Mouse (Mus musculus): ENCODE measurements around the gene Pkn3.
"Not testable (repeated sequence)": the region's sequence is repeated elsewhere in the genome, so short reads cannot be mapped to it uniquely, and the experiment has no call there.

The Pkn3 gene

DNA sequence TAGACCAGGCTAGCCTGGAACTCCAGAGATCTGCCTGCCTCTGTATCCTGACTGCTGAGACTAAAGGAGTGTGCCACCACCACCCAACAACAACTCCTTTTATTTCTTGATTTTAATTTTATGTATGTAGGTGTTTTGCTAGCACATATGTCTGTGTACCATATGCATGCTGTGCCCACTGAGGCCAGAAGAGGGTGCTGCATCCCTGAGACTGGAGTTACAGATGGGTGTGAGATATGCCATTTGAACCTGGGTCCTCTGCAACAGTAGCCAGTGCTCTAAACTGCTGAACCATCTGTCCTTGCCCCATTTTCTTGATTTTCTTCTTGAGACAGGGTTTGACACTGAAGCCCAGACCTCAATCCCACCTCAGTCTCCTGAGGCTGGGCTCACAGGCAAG is 28.9 kb downstream of the Pkn3 start:
- DNase-seq = no peak

DNA sequence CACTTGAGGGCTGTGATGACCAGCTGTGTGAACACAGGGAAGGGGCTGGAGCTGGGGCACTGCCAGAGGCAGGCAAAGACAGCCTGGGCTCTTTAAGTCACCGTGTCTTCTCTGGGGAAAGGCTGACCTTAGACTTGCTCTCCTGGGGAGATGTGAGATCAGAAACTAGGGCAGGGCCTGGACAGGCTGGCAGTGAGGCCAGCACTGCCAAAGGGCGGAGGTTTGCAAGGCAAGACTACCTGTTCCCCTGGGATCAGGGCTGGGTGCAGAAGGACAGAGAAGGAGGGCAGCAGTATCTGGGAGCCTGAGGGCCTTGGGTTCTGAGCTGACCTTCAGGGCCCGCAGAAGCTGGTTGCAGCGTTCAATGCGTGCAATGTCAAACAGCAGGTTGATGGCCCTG is 30.2 kb downstream of the Pkn3 start:
- no peak for DNase-seq

DNA sequence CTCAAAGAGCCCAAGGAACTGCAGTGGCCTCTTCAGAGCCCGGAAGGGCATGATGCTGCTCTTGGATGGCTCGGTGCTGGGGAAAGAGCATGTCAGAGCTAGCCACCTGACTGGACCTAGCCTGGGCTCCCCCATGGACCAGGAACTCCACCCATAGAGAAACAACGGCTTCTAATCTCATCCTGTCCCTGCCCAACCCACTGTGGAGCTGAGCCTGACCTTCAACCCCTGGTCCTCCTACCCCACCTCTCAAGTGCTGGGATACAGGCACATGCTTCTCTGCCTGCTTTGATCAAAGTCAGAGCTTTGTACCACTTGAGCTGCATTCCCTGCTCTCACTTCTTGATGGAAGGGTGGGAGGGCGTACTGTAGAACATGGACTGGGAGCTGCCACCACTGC is 30.8 kb downstream of the Pkn3 start:
- DNase-seq = no peak

DNA sequence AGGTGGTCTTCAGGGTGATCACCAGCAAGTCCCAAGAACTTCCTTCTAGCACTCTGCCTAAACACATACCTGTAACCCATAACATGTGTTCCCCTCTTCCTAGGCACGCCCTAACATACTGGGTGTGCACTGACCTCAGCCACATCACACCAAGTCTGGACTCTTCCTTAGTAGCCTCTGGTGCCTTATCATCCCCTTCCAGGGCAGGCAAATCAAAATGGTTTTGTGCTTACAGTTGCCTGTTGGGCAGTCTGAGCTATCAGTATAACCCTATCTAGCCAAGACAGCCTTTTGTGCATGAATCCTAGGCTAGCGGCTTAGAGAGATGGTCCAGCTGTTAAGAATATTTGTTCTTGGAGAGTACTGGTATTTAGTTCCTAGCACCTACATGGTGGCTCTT is 34.0 kb downstream of the Pkn3 start:
- DNase-seq = no peak

DNA sequence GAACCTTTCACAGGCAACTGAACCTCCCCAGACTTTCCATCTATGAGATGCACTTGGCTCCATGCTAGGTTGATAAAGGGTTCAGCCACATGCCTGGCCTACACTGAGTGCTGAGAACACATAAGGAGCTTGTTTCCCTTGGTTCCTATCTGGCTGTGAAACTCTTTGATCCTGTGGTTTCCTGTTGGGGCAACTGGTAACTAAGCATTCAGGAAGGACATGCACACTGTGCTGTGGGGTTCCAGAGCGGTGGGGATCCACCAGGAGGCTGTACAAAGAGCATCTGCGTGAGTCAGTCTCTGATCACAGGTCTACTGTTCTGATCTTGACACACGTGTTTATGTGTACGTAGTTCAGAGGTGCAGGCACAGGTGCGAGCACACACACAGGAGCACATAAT is 35.1 kb downstream of the Pkn3 start:
- no peak for DNase-seq

DNA sequence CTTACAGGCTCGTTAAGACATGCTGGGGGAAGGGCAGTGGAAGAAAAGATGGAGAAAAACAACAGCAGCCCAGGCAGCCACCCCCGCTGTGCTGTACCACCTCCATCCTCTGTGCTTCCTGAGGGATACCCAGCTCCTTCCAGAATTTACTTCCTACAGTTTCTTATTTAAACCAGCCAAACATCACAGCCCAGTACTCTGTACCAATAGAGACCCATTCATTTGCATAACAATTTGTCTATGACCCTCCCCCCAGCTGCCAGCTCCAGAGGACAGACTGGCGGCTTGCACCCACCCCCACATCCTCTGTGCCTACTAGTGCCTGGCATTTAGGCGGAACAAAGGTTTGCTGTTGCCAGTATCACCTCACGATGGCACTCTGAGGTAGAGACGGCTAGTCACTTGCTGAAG is 42.2 kb downstream of the Pkn3 start:
- DNase-seq = peak; percentile 90

DNA sequence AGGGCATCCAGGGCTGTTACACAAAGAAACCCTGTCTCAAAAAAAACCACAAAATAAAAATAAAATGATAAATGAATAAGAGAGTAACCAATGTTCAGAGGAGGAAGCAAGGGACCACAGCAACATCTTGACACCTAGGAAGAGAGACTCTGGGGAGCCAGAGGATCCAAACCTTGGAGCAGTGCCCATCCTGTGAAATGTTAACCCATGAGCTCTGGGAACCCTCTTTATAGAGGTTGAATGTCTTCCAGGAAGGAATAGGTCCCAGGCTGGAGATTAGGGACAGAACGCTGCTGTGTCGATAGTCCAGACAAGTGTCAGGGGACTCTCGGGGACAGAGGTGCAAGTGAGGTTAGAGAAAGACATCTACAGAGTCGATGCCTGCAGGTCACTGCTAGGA is 42.8 kb downstream of the Pkn3 start:
- no peak for DNase-seq

DNA sequence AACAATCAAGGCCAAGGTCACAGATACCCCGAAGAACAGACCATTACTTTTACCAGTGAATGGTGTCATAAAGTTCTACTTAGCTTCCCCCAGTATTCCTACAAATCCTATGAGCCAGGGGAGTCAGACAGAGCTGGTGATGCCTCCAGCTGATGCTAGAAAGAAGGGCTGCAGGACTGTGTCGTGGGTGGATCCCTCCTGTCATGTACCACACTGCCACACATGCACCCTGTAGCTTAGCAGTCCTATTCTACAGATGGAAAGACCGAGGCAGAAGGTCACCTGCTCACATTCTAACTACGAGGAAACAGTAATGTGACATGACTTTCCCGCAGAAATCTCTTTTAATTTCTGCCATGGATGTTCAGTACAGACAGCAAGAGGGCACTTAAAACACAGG is 45.3 kb downstream of the Pkn3 start:
- peak; percentile 74 for DNase-seq

DNA sequence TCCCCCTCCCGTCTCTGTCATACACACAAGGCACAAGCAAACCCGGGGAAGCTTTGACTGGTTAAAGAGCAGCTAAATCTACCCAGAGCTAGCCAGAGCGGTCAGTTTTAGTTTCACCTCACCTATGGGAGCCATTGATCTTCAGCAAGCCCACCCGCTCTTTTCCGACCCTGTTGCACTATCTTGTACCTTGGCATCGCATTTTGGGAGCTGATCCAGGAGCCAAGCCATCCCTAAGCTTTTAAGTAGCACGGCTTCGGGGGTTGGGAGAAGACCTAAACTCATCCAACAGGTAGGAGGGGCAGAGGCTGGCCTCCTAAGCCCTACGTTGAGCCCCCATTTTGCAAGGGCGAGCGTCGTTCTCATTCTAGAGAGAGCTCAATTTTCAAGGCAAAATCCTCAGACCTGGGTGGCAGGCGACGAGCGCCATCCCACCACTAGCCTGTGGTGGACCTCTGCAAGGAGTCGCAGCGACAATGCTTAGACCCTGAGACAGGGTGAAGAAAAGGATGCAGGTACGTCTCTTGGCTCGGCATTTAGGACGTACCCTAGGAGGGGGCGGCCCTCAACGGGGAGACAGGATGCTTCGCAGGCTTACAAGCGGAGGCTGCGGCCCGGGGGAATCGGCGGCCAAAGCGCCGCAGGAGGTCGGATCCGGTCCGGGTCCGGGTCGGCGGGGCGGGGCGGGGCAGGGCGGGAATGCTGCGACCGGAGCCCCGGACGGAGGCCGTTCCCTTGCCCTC is 46.4 kb downstream of the Pkn3 start:
- no peak for DNase-seq

DNA sequence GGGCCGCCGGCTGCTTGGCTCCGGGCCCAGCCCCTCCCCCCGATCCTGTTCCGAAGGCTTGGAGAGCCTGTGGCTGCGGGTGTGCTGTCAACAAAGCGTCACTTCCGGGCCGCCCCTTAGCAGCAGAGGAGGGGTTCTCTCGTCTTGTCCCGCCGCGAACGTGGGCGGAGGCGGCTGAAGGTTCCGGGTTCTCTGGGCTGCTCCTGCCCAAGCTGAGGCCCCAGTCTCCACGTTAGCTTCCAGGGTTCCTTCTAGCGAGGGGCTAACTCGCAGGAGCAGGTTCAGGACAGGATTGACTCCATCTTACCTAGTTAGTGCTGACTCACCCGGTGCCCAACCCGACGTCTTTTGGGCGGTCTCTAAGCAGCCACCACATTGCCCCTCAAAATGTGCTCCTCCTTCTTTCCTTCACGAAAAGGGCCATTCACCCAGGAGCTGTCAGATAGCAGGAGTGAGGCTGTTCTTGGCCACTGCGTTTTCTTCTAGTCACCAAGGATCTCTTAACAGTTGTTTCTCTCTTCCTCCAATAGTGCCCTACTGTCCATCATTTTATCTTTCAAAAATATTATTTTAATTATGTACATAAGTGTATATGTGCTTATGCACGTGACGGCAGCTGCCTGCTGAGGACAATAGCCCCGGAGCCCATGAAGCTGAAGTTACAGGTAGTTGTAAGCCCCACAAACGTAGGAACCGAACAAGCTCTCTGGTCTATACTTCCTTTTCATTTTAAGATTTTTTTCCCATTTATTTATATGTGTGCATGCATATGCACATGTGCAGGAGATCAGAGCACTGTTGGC is 47.2 kb downstream of the Pkn3 start, which contains the start of gene Zer1:
Gene Zer1 (minus strand): TSS at position 114 of the 803 bp plus-strand sequence.
- DNase-seq = peak; percentile 97

DNA sequence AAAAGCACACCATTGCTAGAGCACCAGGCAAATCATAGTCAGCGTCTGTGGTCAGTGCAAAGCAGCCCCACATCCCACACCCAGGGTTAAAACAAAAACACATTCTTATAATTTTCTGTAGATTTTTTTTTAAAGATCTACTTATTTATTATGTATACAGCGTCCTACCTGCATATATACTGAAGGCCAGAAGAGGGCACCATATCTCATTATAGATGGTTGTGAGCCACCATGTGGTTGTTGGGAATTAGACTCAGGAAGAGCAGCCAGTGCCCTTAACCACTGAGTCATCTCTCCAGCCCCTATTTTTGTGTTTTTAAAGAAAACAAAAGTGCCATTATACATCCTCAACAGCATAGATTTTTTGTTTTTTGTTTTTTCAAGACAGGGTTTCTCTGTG is 51.3 kb downstream of the Pkn3 start:
- peak; percentile 62 for DNase-seq

DNA sequence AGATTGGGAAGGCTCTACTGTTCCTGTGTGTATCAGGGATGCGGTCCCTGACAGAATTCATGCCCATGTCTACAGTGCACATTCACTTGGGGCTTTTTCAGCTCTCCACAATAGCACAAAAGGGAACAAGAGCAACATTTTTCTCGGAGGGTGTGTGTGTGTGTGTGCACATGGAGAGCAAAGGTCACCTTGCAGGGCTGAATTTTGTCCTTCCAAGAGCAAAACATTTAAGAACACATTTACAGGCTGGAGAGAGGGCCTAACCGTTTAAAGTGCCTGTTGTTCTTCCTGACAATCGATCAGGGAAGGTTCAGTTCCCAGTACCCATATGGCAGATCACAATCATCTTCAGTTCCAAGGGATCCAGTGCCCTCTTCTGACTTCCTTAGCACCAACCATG is 52.7 kb downstream of the Pkn3 start:
- no peak for DNase-seq

DNA sequence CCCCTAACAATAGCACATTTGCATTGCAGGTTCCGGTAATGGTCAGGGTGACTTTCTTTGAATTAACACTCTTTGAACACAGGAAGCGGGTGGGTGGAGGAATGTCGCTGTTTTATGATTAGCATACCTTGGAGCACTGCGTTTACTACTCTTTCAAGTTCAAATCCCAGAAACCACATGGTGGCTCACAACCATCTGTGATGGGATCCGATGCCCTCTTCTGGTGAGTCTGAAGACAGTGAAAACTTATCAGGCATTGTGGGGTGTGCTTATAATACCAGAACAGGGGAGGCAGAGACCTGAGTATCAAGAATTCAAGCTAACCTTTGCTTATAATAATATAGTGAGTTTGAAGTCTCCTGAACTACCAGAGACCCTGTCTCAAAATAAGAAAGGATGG is 53.8 kb downstream of the Pkn3 start:
- DNase-seq = not testable (repeated sequence)

DNA sequence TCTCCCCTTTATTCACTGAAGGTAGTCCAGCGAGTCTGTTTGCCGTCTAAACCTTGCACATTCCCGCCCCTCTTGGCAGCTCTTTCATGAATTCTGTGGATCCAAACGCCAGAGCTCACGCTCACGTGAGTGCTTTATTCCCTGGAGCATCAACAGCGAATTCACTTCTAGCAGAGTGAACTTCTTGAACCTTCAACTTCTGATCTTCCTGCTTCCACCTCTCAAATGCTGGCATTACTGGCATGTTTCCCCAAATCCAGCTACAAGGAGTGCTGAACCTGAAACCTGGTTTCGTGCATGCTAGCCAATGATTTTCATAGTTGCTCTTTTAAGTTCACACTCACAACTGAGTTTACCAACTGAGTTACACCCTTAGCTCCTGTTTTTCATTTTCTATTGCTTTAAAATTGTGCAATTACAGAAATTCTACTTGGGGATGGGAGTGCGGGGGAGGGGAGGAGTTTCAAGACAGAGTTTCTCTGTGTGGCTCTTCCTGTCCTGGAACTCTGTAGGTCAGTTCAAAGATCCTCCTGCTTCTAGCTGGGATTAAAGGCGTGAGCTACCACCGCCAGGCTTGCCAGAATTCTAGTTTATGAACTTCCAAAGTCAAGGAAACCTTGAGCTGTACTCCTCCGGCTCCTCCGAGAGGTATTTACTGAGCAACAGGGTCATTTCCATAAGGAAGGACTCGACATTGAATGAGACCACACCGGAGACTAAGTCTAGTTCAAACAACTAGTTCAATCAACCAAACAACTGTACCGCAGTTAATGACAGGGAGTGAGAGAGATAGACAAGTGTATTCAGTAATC is 55.5 kb downstream of the Pkn3 start:
- no peak for DNase-seq

DNA sequence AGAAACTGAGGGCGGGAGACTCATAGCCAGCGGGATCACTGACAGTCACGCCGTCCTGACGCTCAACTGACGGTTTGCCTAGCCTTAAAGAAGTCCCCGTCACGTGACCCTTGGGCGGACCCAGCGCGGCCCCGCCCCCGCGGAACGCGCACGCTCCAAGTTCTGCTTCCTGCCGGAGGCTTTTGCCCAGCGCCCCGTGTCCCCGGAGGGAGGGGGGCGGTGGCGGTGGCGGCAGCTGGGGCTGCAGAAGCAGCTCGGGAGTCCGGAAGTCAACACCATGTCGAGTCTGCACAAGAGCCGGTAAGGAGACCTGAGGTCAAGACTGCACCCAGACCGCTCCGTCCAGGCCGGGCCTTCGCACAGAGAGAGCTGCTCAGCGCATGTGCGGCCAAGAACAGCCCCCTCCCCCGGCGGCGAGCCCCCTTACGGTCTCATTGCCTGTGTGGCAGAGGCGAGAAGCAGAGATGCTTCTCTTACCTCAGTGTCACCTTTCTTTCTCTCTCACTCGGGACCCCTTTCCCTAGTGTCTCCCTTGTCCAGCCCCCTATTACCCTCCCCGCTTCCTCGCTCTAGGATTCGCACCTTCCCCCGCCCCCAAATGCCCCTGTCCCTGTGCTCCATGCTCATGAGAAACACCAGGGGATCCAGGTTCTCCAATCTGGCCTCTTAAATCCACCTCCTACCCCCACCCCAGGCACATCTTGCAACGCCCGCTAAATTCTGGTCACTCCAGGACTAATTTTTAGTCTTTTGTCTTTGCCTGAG is 56.3 kb downstream of the Pkn3 start, which contains the start of gene Tbc1d13:
Gene Tbc1d13 (plus strand): TSS at position 134 of the 765 bp plus-strand sequence.
- peak; percentile 97 for DNase-seq

DNA sequence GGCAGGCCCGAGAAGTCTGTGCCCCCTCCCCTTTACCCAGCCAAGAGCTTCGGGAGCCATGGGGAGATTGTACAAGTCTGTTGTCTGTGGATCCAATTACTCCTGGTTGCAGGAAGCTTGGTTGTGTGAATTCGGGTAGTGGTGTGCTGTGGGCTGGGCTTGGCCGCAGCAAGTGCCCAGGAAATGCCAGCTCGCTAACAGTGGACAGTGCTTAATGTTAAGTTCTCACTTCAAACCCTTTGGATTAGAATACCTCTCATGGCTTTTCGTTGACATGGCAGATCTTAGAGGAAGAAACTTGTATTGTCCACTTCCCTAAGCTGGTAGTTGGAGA is 56.9 kb downstream of the Pkn3 start:
- DNase-seq = no peak

DNA sequence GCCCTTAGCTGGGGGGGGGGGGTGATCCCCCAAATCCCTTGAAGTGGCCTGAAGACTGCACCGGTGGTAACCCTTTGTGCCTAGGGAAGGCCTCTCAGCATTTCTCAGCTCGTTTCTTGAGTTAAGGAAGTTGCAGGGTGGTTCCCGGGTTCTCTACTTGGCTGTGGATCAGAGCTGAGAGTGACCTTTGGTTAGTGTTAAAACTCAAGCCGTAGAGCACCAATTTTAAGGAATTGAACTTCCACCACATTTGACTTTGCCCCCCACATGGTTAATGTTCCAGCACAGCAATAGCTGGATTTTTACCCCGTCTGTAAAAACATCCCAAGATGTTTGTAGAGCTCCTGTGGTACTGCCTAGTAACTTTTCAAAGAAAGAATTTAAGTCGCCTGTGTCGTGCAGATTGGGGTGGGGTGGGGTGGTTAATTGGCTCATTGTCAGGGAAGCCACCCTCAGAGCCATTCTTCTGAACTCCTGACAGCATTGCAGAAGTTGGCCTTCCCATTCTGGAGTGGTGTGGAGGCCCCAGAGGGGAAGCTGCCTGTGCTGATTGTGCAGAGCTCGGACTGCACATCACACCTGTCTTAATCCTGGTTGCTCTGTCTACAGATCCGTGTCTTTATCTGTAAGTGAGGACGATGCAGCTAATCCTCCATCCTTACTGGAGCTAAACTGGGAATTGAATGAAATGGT is 57.6 kb downstream of the Pkn3 start:
- DNase-seq = no peak

DNA sequence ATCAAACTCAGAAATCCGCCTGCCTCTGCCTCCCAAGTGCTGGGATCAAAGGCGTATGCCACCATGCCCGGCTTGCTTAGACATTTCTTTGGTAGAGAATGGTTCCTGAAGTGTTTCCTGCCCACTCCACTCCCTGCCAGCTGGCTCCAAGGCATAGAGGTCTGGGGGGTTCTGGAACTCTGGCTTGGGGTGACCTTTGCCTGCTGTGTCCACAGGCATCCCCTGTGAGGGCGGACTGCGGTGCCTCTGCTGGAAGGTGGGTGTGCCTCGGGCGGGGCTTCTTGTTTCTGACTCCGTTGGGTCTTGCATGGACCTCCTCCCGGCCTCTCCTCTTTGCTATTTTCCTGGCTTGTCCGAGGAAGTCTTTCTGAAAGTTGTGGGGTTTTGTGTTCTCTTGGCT is 59.0 kb downstream of the Pkn3 start:
- no peak for DNase-seq

DNA sequence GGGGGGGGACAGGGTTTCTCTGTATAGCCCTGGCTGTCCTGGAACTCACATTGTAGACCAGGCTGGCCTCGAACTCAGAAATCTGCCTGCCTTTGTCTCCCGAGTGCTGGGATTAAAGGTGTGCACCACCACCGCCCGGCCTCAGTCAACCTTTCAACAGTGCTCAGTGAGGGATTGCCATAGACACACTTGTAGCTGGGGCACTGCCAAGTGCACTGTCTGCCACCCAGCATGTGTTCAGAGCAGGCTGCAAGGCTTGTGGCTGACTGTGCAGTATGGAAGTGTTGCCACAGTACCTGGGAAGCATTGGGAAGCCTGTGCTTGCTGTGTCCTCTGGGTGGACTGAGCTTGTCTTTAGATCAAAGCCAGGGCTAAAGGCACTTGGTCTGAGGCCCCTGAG is 62.5 kb downstream of the Pkn3 start:
- not testable (repeated sequence) for DNase-seq

All from layer of hippocampus, adult 9-11 months (tissue).